Mouse (Mus musculus) bone marrow, adult 2 months (tissue): ENCODE data around the gene Acox3.

ENCODE experiments used
- CTCF ChIP-seq: fragments of 200-500 bp; IDR thresholded peaks from 2 replicates; pipeline ENCODE4 v1.5.1; 2011; ENCODE audit warnings: low read length, control low read depth; ENCODE audit not compliant: control insufficient read depth, insufficient read depth
- POLR2A ChIP-seq: fragments of 200-500 bp; IDR thresholded peaks from 2 replicates; pipeline ENCODE4 v1.6.1; 2011; ENCODE audit warnings: low read depth, mild to moderate bottlenecking, control low read depth, low read length, borderline replicate concordance; ENCODE audit not compliant: control insufficient read depth

DNA sequence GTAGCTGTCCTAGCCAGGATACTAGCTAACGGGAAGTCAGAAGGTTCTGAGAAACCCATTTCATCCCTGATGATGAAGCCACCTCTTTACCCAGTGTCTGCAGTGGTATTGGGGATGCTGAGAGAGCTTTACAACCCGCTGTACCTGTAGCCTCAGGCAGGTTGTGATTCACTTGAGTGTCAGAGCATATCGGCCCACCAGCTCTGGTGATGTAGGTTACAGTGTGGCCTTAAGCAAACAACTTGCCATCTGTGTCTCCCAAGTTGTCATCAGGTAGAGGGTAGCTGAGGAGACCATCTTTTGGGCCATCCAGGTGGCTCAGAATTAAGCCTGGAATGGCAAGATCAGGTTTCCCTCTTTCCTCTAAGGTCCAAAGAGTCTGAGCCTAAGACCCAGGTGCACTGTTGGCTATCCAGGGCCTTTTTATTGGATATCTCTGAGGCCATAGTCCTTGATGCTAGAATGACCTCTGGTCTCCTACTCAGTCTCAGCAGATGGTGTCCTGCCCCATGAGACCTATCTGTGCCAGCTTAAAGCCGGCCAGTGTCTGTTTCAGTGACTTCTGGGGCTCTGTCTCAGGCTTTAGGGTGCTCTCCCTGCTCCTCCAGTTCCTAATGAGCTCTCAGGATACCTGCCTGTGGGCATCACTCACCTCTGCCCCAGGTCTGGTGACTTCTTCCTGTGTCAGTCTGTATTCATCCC lies 29.9 kb upstream of the Acox3 start:
- TF ChIP-seq POLR2A (no peak), CTCF (no peak)
